Mouse (Mus musculus): ENCODE results near the gene Stambpl1.

Gene Stambpl1

DNA sequence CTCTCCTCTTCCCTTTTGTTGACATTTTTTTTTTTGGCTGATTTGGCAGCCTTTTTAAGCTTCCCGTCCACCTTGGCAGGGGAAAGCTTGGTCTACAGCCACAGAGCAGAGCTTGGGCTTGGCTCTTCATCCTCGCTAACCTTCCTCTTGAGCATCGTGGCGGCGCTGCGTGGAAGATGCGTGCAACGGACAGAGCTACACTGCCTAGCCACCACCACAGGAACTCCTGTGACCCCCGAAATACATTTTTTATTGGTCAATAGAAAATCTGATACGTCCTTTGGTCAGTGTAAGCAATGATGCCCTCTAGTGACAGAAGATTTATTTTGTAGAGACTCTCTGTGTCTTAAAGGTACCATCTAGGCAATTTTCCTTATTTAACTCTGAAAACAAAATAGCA is 92.4 kb downstream of the Stambpl1 start:
- no peak for DNase-seq (ENCODE audit: low spot score in 2 of 2)

DNA sequence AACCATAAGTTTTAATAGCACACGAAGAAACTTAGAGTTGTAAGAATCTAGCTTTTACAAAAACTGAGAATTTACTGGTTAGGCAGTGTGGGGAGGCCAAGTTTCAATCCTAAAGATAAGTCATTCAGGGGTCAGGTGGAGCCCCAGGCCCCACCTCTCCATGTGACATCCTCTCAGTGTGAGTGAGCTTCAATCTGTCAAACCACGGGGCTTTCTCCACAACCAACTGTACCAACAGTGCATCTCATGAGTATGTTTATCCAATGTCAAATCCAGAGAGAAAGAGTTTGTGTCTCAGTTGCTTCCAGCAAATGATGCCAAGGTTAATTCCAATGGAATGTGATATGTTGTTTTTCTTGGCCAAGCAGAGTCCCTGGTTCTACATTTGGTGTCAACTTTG is 92.8 kb downstream of the Stambpl1 start:
- DNase-seq (ENCODE audit: low spot score in 2 of 2) = no peak

DNA sequence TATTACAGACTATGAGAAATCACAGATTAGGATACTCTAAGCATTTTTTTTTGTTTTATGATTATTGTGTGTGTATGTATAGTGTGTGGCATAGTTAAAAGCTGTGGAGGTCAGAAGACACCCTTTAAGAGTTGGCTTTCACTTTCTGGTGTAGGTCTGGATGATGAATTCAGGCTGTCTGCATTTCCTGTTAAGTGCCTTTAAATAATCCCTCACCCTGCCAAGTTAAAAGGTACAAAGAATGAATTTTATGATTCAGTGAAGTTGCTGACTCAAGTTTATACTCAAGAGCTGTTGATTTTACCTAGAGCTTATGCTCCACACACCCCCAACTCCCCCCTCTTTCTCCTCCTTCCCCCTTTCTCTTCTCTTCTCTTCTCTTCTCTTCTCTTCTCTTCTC is 95.2 kb downstream of the Stambpl1 start:
- no peak for DNase-seq (ENCODE audit: low spot score in 2 of 2)

DNA sequence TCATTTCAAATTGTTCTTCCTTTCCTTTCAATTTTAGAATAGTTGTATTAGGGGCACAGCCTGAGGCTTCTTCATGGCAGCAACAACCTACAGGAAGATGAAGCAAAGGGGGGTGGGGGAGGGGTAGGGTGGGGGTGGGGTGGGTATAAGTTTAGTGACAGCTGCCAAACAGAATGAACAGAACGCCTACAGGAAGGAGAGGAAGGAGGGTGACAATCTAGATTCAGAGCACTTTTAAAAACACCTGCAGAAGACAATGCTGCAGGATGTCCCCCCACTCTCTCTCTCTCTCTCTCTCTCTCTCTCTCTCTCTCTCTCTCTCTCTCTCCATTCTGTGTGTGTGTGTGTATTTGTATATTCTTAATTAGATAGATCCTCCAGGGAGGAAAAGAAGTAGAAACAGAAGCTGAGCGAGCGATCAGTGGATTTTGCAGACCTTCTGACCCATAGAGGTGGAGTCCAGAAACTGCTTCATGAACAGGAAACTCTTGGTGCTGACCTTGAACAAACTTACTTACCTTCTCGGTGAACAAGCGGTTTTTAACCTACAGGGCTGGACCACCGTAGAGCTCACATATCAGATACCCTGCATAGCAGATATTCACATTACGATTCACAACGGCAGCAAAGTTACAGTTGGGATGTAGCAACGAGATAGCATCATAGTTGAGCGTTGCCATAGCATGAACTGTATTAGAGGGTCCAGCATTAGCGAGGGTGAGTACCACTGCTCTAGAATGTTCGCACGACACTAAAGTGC is 95.8 kb downstream of the Stambpl1 start:
- DNase-seq (ENCODE audit: low spot score in 2 of 2) = no peak

DNA sequence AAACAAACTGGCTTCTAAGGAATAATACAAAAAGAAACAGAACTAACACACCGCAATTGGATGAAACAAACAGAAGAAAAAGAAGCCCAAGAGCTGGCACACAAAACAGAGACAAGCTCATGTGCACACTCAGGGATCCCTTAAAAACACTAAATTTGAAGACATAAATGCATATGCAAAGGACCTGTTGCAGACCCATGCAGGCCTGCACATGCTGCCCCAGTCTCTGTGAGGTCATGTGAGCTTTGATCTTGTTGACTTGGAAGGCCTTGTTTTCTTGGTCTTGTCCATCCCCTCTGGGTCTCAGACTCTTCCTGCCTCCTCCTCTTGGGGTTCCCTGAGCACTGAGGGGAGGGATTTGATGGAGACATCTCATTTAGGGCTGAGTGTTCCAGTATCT is 96.7 kb downstream of the Stambpl1 start:
- DNase-seq (ENCODE audit: low spot score in 2 of 2) = no peak

Measured in spleen, postnatal 14 days (tissue).